In the genomic region with DNA sequence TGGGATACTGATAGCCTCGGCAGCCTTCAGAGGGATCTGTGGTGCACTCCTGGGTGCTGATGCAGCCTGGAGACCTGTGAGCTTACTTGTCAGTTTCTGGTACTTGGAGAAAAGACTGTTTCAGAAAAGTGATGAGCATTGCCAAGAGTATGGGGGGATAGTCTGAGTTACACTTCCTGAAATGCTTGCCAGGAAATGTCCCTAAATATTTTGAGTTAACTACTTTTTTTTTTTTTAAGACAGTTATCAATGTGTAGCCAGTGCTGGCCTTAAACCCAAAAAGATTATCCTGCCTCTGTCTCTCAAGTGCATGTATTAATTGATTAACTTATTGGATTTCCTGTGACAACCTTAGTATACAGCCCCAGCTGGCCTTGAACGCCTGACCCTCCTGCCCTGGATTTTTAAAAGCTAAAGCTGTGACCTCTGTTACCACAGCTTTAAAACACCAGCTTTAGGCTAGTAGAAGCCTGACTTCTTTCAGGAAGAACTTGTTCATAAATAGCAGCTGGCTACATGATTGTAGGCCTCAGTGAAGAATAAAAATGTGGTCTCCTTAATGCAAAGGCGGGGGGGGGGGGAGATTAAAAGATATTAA, we compare ENCODE assay signal across 23 mouse cellular contexts.
DNase-seq lines count a peak whose midpoint lies in the region; ATAC-seq and TF ChIP-seq lines count a peak whose summit lies in the region.
"Had no signal": no experiment of that assay in that cellular context is flagged by ENCODE, and none has a peak within 500 bp of the region (broad histone marks: within the 10 kb centered on the region; RNA-seq: fewer than 3 reads in every experiment).

No protein-coding gene starts in this region.

- no peak for DNase-seq in heart, adult 2 months
- DNase-seq in lung, postnatal 0 days (ENCODE audit: low spot score): no peak
- no peak for DNase-seq in intestine, embryonic 14.5 days (ENCODE audit: low spot score)
- DNase-seq in thymus, postnatal 0 days (ENCODE audit: low spot score): no peak
- no peak for DNase-seq in neural tube, embryonic 10.5 days (ENCODE audit: extremely low spot score, low spot score)
- DNase-seq: adrenal gland, postnatal 36 days; cerebellum, adult 11 months; cerebellum, adult 9-11 months; kidney, adult 9 months; kidney, postnatal 14 days; left cerebral cortex, postnatal 4 days; lung, adult 18-20 months; right cerebral cortex, postnatal 14 days; thymus, adult 18-20 months; thymus, postnatal 4 days had no signal

- no peak for TF ChIP-seq EP300 in heart, adult 2 months (IDR thresholded peaks at IDR 0.05; ENCODE audit: insufficient read depth, low read depth, low read length)
- no peak for TF ChIP-seq EP300 in lung, postnatal 0 days (IDR thresholded peaks at IDR 0.05)

- no peak overlapping the region for H3K4me3 ChIP-seq in heart, adult 2 months
- no peak overlapping the region for H3K4me3 ChIP-seq in heart, embryonic 12.5 days
- H3K4me3 ChIP-seq in lung, embryonic 15.5 days: no peak overlapping the region
- H3K4me3 ChIP-seq in lung, postnatal 0 days (ENCODE audit: low read depth, low read length): no peak overlapping the region
- H3K4me3 ChIP-seq in intestine, embryonic 14.5 days (ENCODE audit: low read depth, low read length): no peak overlapping the region
- H3K4me3 ChIP-seq in stomach, embryonic 15.5 days (replicated peaks): no peak overlapping the region
- H3K4me3 ChIP-seq: forebrain, embryonic 12.5 days; hindbrain, embryonic 10.5 days; liver, embryonic 12.5 days; midbrain, embryonic 12.5 days had no signal

- H3K9ac ChIP-seq in heart, adult 2 months (ENCODE audit: low read depth, low read length): no peak overlapping the region
- no peak overlapping the region for H3K9ac ChIP-seq in heart, embryonic 12.5 days
- H3K9ac ChIP-seq in lung, embryonic 15.5 days: no peak overlapping the region
- H3K9ac ChIP-seq in lung, postnatal 0 days (replicated peaks; ENCODE audit: low read depth): no peak overlapping the region
- H3K9ac ChIP-seq in intestine, embryonic 14.5 days (ENCODE audit: low read length): no peak overlapping the region
- H3K9ac ChIP-seq in stomach, embryonic 15.5 days: no peak overlapping the region
- H3K9ac ChIP-seq: forebrain, embryonic 12.5 days; liver, embryonic 12.5 days; midbrain, embryonic 12.5 days had no signal

- no peak for TF ChIP-seq POLR2A in heart, adult 2 months (IDR thresholded peaks at IDR 0.05; ENCODE audit: insufficient read depth, low read depth, low read length)

- no peaks in the 10 kb centered on the region for H3K79me2 ChIP-seq in heart, adult 2 months (replicated peaks; ENCODE audit: control insufficient read depth, insufficient read depth, low read length)

- H3K27ac ChIP-seq in heart, adult 2 months: peak overlapping the region; percentile 85
- H3K27ac ChIP-seq in heart, embryonic 12.5 days (ENCODE audit: poor library complexity, severe bottlenecking): no peak overlapping the region
- peak overlapping the region; percentile 71 for H3K27ac ChIP-seq in lung, embryonic 15.5 days
- H3K27ac ChIP-seq in lung, postnatal 0 days (ENCODE audit: low read length): no peak overlapping the region
- H3K27ac ChIP-seq in intestine, embryonic 14.5 days (ENCODE audit: low read depth): peak overlapping the region; percentile 52; the same call in 1 of the 2 replicates
- H3K27ac ChIP-seq in stomach, embryonic 15.5 days: peak overlapping the region; percentile 78
- H3K27ac ChIP-seq: forebrain, embryonic 12.5 days; hindbrain, embryonic 10.5 days; liver, embryonic 12.5 days; midbrain, embryonic 12.5 days had no signal

- ATAC-seq in heart, embryonic 12.5 days (ENCODE audit: insufficient number of reproducible peaks, low FRiP score): no peak
- ATAC-seq in lung, embryonic 15.5 days (ENCODE audit: borderline replicate concordance, extremely low read depth, low FRiP score, low TSS enrichment): no peak
- no peak for ATAC-seq in lung, postnatal 0 days
- ATAC-seq in intestine, embryonic 14.5 days (replicated peaks; ENCODE audit: low FRiP score, low TSS enrichment, low read depth): no peak
- ATAC-seq in stomach, embryonic 15.5 days (ENCODE audit: insufficient read depth, low FRiP score, low read depth): no peak
- ATAC-seq: CD4-positive, CD25-positive, alpha-beta regulatory T cell, adult 4 months; liver, embryonic 12.5 days had no signal

- no peak for TF ChIP-seq CTCF in heart, adult 2 months (IDR thresholded peaks at IDR 0.05)
- TF ChIP-seq CTCF in lung, postnatal 0 days (IDR thresholded peaks at IDR 0.05): no peak

- 71% methylated on average over 3 of the region's 3 CpGs for WGBS in heart, adult 2 months
- WGBS in heart, embryonic 12.5 days: 80% methylated on average over 3 of the region's 3 CpGs
- WGBS in lung, embryonic 15.5 days: 64% methylated on average over 3 of the region's 3 CpGs
- 72% methylated on average over 3 of the region's 3 CpGs for WGBS in lung, postnatal 0 days
- 73% methylated on average over 3 of the region's 3 CpGs for WGBS in intestine, embryonic 14.5 days
- 66% methylated on average over 3 of the region's 3 CpGs for WGBS in stomach, embryonic 15.5 days

- H3K4me2 ChIP-seq in heart, embryonic 12.5 days: no peak overlapping the region
- no peak overlapping the region for H3K4me2 ChIP-seq in lung, embryonic 15.5 days
- no peak overlapping the region for H3K4me2 ChIP-seq in lung, postnatal 0 days (replicated peaks; ENCODE audit: low read depth, low read length)
- H3K4me2 ChIP-seq in intestine, embryonic 14.5 days (ENCODE audit: low read length): no peak overlapping the region
- no peak overlapping the region for H3K4me2 ChIP-seq in stomach, embryonic 15.5 days
- H3K4me2 ChIP-seq: forebrain, embryonic 12.5 days; liver, embryonic 12.5 days; midbrain, embryonic 12.5 days had no signal

- H3K9me3 ChIP-seq in heart, embryonic 12.5 days (replicated peaks): no peaks in the 10 kb centered on the region
- H3K9me3 ChIP-seq in lung, embryonic 15.5 days: no peaks in the 10 kb centered on the region
- no peaks in the 10 kb centered on the region for H3K9me3 ChIP-seq in lung, postnatal 0 days (ENCODE audit: low read length)
- H3K9me3 ChIP-seq in intestine, embryonic 14.5 days (ENCODE audit: control insufficient read depth, low read length): no peaks in the 10 kb centered on the region
- H3K9me3 ChIP-seq in stomach, embryonic 15.5 days: no peaks in the 10 kb centered on the region
- H3K9me3 ChIP-seq: hindbrain, embryonic 10.5 days; liver, embryonic 12.5 days had no signal

- intact Hi-C loops in heart, adult 2 months (cut with DNase I): no loop called here

- peaks cover 29% of the 10 kb centered on the region for H3K4me1 ChIP-seq in heart, adult 2 months (ENCODE audit: control insufficient read depth, insufficient read depth, low read length)
- H3K4me1 ChIP-seq in heart, embryonic 12.5 days (replicated peaks): peaks cover 43% of the 10 kb centered on the region
- H3K4me1 ChIP-seq in lung, embryonic 15.5 days: peaks cover 57% of the 10 kb centered on the region
- peaks cover 19% of the 10 kb centered on the region; the same call in 1 of the 2 replicates for H3K4me1 ChIP-seq in lung, postnatal 0 days (ENCODE audit: insufficient read depth, low read depth, low read length)
- peaks cover 31% of the 10 kb centered on the region for H3K4me1 ChIP-seq in intestine, embryonic 14.5 days (replicated peaks; ENCODE audit: control insufficient read depth, insufficient read depth, low read length)
- peaks cover 31% of the 10 kb centered on the region for H3K4me1 ChIP-seq in stomach, embryonic 15.5 days

- peaks cover 37% of the 10 kb centered on the region for H3K36me3 ChIP-seq in heart, adult 2 months (ENCODE audit: control insufficient read depth, insufficient read depth, low read length)
- H3K36me3 ChIP-seq in heart, embryonic 12.5 days: no peaks in the 10 kb centered on the region
- H3K36me3 ChIP-seq in lung, embryonic 15.5 days: no peaks in the 10 kb centered on the region
- no peaks in the 10 kb centered on the region for H3K36me3 ChIP-seq in lung, postnatal 0 days (ENCODE audit: insufficient read depth, low read length)
- H3K36me3 ChIP-seq in intestine, embryonic 14.5 days (ENCODE audit: control insufficient read depth, insufficient read depth, low read length): no peaks in the 10 kb centered on the region
- no peaks in the 10 kb centered on the region for H3K36me3 ChIP-seq in stomach, embryonic 15.5 days
- H3K36me3 ChIP-seq: forebrain, embryonic 12.5 days; hindbrain, embryonic 10.5 days; liver, embryonic 12.5 days; midbrain, embryonic 12.5 days had no signal

- H3K27me3 ChIP-seq in heart, adult 2 months (ENCODE audit: control insufficient read depth, insufficient read depth, low read length): no peaks in the 10 kb centered on the region
- no peaks in the 10 kb centered on the region for H3K27me3 ChIP-seq in heart, embryonic 12.5 days (replicated peaks)
- no peaks in the 10 kb centered on the region for H3K27me3 ChIP-seq in lung, embryonic 15.5 days
- no peaks in the 10 kb centered on the region for H3K27me3 ChIP-seq in lung, postnatal 0 days (replicated peaks; ENCODE audit: insufficient read depth, low read length)
- no peaks in the 10 kb centered on the region for H3K27me3 ChIP-seq in intestine, embryonic 14.5 days (replicated peaks; ENCODE audit: control insufficient read depth, insufficient read depth, low read length)
- no peaks in the 10 kb centered on the region for H3K27me3 ChIP-seq in stomach, embryonic 15.5 days (replicated peaks)
- H3K27me3 ChIP-seq: liver, embryonic 12.5 days; midbrain, embryonic 12.5 days had no signal

Comparison
In these comparisons a context has a peak if more than half of its experiments do, and no peak if none do; other contexts are left out.
1. H3K27ac ChIP-seq: peak in heart, adult 2 months (single experiment), lung, embryonic 15.5 days (single experiment), intestine, embryonic 14.5 days (single experiment) and stomach, embryonic 15.5 days (single experiment); none in heart, embryonic 12.5 days (single experiment) and lung, postnatal 0 days (single experiment).